Mouse (Mus musculus) gastrocnemius, postnatal 4 days (tissue): ENCODE measurements at regions not wholly inside any gene's neighbourhood (a gene's known extent, or its start where the extent isn't known, plus 50 kb on each side); places are given as distances from the start of the nearest gene placed in this dataset.

Source experiments
- DNase-seq, 2 experiments: peaks; one replicate each; pipeline ENCODE4 v3.0.0; 2021 to 2022; ENCODE audit warnings: low spot score in 2 of 2, mixed read lengths in 2 of 2

DNA sequence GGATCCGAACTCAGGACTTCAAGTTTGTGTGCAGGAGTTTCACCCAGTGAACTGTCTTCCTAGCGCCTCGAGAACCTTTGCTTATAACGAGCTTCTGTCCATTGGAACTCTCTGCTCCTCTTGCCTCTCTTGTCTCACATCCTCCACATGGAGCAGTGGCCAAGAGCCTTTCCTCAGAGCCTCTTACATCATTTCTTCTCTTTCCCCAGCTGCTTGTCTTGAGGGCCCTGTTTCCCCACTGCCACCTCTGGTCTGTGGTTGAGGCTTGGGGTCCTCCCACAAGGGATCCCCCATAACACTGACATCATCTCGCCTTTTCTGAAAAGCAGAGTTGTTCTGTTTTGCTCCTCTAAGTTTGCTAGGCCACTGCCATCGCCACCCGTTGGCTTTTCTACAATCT lies 51.9 kb upstream of the Dars start:
- DNase-seq, result no peak
